Mouse (Mus musculus) lung, embryonic 16.5 days (tissue): ENCODE results near the gene Slc12a6. TPM values are rescaled to one million over a fixed set of nuclear protein-coding genes. Genes with fewer than 3 reads are reported as not detected.

Experiments used
- ATAC-seq: fragments of 200-750 bp; cut with Nextera tagmentation; 2 replicates; pipeline ENCODE4 v1.8.0; 2017; ENCODE audit warnings: low read depth, mild to moderate bottlenecking, moderate library complexity
- H3K27ac ChIP-seq: fragments of 300-500 bp; sonication (generic); 2 replicates; pipeline ENCODE4 v1.5.1; 2014; ENCODE audit warnings: mild to moderate bottlenecking, control low read depth, low read length
- H3K27me3 ChIP-seq: fragments of 300-500 bp; sonication (generic); 2 replicates; pipeline ENCODE4 v1.6.1; 2014; ENCODE audit warnings: low read depth, low read length, mixed read lengths; ENCODE audit not compliant: control insufficient read depth, insufficient read depth
- H3K36me3 ChIP-seq: fragments of 300-500 bp; sonication (generic); 2 replicates; pipeline ENCODE4 v1.6.1; 2014; ENCODE audit warnings: low read length; ENCODE audit not compliant: control insufficient read depth, insufficient read depth
- H3K4me1 ChIP-seq: fragments of 300-500 bp; sonication (generic); replicated peaks from 2 replicates; pipeline ENCODE4 v1.6.1; 2014; ENCODE audit warnings: low read length, mixed read lengths; ENCODE audit not compliant: control insufficient read depth, insufficient read depth
- H3K4me2 ChIP-seq: fragments of 300-500 bp; sonication (generic); 2 replicates; pipeline ENCODE4 v1.6.1; 2014; ENCODE audit warnings: low read depth, low read length, control low read depth
- H3K4me3 ChIP-seq: fragments of 300-500 bp; sonication (generic); 2 replicates; pipeline ENCODE4 v1.5.1; 2014; ENCODE audit warnings: mild to moderate bottlenecking, low read length, control low read depth
- H3K9ac ChIP-seq: fragments of 300-500 bp; sonication (generic); 2 replicates; pipeline ENCODE4 v1.6.1; 2014; ENCODE audit warnings: low read length, control low read depth
- H3K9me3 ChIP-seq: fragments of 300-500 bp; sonication (generic); 2 replicates; pipeline ENCODE4 v1.6.1; 2016; ENCODE audit warnings: low read length; ENCODE audit not compliant: control insufficient read depth
- WGBS: fragments of 180-500 bp; shearing (Covaris S2); extraction: QIAGEN DNeasy Blood & Tissue Kit; methylation state at CpG from one replicate; pipeline ENCODE4 v1.1.7; 2014; 5-methylcytosine and 5-hydroxymethylcytosine counted together
- polyA plus RNA-seq: library from polyadenylated mRNA; unstranded; fragments of >200 nt; fragmentation: Nextera tagmentation; extraction: Ambion mirVana; gene quantifications from 2 replicates; pipeline ENCODE4 v1.2.1, GENCODE M21; 2015

The Slc12a6 gene
- polyA plus RNA-seq, 1 experiment from 2014 or later = 8.9 TPM

DNA sequence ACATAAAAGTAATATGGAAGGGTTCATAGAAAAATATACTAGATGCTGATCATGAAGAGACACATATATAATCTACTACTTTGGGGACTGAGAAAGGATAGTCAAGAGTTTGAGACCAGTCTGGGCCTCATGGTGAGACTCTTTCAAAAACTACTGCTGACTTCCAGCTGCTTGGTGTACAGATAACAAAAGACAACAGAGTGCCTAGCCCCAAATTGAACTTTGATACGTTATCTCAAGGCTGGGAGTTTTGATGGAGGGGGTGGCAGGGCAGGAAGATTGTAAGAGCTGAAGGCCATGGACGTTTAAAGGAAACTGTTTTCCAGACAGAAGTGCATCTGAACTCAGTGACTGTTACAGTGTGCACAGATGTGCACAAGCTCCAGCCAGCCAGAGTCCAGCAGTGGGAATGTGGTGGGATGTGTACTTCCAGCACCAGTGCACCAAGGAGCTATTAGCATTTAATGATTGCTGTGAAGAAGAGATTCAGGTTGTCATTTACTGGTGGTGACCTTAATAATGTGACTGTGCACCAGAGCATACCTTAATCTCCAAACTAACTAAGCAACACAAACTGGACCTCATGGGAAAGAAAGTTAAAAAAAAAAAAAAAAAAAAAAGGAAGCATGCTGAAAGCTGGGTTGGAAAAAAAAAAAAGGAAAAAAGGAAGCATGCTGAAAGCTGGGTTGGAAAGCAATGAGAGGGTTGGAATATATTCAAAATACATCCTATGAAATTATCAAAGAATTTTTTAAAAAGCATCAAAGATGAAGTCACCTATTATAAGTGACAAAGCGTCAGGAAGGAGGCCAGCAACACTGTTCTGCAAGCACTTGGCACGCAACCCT, 66.7 kb downstream of the Slc12a6 start:
- Histone ChIP-seq H3K4me3 (no peak overlapping the region), H3K27me3 (no peaks in the 10 kb centered on the region), H3K27ac (no peak overlapping the region), H3K9ac (no peak overlapping the region), H3K4me1 (no peaks in the 10 kb centered on the region), H3K9me3 (no peaks in the 10 kb centered on the region), H3K36me3 (peaks cover 6% of the 10 kb centered on the region), H3K4me2 (no peak overlapping the region)
- 36% methylated on average over 4 of the region's 4 CpGs for WGBS
- ATAC-seq = no peak

GRCm38 (mm10) chr2:112337211-112337610, 71.6 kb downstream of the Slc12a6 start:
- 86% methylated on average over 6 of the region's 6 CpGs for WGBS
- ATAC-seq = no peak
- H3K36me3 ChIP-seq = peaks cover 16% of the 10 kb centered on the region

DNA sequence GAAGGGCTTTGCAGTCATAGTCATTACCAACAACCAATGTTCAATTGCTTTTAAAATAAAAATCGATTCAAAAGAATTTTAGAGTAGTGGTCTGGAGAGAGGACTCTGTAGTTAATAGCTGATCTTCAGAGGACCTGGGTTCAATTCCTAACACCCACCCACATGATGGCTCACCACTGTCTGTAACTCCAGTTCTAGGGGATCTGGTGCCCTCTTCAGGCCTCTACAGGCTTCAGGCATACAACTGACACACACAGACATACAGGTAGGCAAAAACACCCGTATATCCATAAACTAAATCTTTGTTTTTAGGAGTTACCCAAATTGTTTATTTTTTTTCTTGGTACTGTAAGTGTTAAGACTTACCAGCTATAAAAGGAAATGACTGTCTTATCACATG, 74.1 kb downstream of the Slc12a6 start:
- no peaks in the 10 kb centered on the region for H3K27me3 ChIP-seq
- H3K4me2 ChIP-seq = no peak overlapping the region
- no peaks in the 10 kb centered on the region for H3K9me3 ChIP-seq
- H3K4me3 ChIP-seq = no peak overlapping the region
- H3K36me3 ChIP-seq = peaks cover 15% of the 10 kb centered on the region
- no peak overlapping the region for H3K9ac ChIP-seq
- no peaks in the 10 kb centered on the region for H3K4me1 ChIP-seq
- ATAC-seq = no peak
- 86% methylated on average over 2 of the region's 2 CpGs for WGBS
- no peak overlapping the region for H3K27ac ChIP-seq

More at GRCm38 (mm10) chr2:112337211-112337610, 71.6 kb downstream of the Slc12a6 start:
- H3K9ac ChIP-seq = no peak overlapping the region
- H3K4me3 ChIP-seq = no peak overlapping the region
- H3K4me1 ChIP-seq = no peaks in the 10 kb centered on the region
- H3K4me2 ChIP-seq = no peak overlapping the region
- H3K27me3 ChIP-seq = no peaks in the 10 kb centered on the region
- H3K27ac ChIP-seq = no peak overlapping the region
- H3K9me3 ChIP-seq = no peaks in the 10 kb centered on the region

- 55% methylated on average over 3 of the region's 3 CpGs for WGBS
Measured at GRCm38 (mm10) chr2:112341117-112341516, 75.5 kb downstream of the Slc12a6 start.

DNA sequence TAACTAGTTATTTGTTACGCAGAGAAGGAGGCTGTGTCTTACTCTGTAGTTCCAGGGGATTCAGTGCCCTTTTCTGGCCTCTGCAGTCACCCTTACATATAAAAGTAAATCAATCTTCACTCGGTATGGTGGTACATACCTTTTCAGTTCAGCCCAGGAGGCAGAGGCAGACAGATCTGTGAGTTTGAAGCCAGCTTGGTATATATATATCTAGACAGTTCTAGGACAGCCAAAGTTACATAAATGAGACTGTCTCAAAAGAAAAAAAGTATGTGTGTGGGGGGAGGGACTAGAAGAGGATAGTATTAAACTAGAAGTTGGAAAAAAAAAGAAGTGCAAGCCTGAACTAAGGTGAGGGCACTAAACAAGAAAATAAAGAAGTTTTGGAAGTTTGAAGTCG, 82.6 kb downstream of the Slc12a6 start:
- no peak for ATAC-seq
- 81% methylated on average over 3 of the region's 3 CpGs for WGBS
- Histone ChIP-seq H3K9ac (no peak overlapping the region), H3K9me3 (no peaks in the 10 kb centered on the region), H3K27ac (no peak overlapping the region), H3K36me3 (peaks cover 8% of the 10 kb centered on the region), H3K4me2 (no peak overlapping the region), H3K4me1 (no peaks in the 10 kb centered on the region), H3K27me3 (no peaks in the 10 kb centered on the region), H3K4me3 (no peak overlapping the region)

More at GRCm38 (mm10) chr2:112341117-112341516, 75.5 kb downstream of the Slc12a6 start:
- H3K4me2 ChIP-seq = no peak overlapping the region
- no peak overlapping the region for H3K27ac ChIP-seq
- H3K4me1 ChIP-seq = no peaks in the 10 kb centered on the region
- no peak overlapping the region for H3K4me3 ChIP-seq
- no peak for ATAC-seq
- peaks cover 15% of the 10 kb centered on the region for H3K36me3 ChIP-seq
- H3K27me3 ChIP-seq = no peaks in the 10 kb centered on the region
- no peaks in the 10 kb centered on the region for H3K9me3 ChIP-seq
- H3K9ac ChIP-seq = no peak overlapping the region

- Histone ChIP-seq H3K4me3 (no peak overlapping the region), H3K27ac (no peak overlapping the region), H3K9me3 (no peaks in the 10 kb centered on the region), H3K4me1 (no peaks in the 10 kb centered on the region), H3K27me3 (no peaks in the 10 kb centered on the region), H3K9ac (no peak overlapping the region), H3K4me2 (no peak overlapping the region), H3K36me3 (peaks cover 13% of the 10 kb centered on the region)
- ATAC-seq = no peak
- WGBS = 84% methylated on average over 7 of the region's 7 CpGs
Measured at GRCm38 (mm10) chr2:112353685-112354455, 88.2 kb downstream of the Slc12a6 start.

DNA sequence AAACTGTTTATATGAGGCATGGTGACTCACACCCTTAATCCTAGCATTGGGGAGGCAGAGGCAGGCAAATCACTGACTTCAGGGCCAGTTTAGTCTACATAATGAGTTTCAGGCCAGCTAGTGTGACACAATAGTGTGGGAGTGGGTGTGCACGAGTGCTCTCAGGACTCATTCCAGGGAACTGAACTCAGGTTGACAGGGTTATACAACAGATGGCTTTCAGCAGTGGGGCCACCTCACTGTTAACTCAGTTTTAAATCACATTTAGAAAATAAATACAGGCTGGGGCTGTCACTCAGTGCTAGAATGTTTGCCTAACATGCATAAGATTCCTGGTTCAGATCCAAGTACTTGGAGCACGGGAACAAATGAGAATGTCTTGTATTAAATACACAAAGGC, 94.0 kb downstream of the Slc12a6 start:
- H3K9me3 ChIP-seq = no peaks in the 10 kb centered on the region
- H3K27ac ChIP-seq = peak overlapping the region; percentile 47; the same call in 1 of the 2 replicates
- H3K36me3 ChIP-seq = peaks cover 28% of the 10 kb centered on the region
- no peak overlapping the region for H3K4me2 ChIP-seq
- ATAC-seq = peak; percentile 74
- no peak overlapping the region for H3K4me3 ChIP-seq
- H3K27me3 ChIP-seq = no peaks in the 10 kb centered on the region
- H3K9ac ChIP-seq = no peak overlapping the region
- no peaks in the 10 kb centered on the region for H3K4me1 ChIP-seq
- WGBS = 45% methylated on average over 2 of the region's 2 CpGs

DNA sequence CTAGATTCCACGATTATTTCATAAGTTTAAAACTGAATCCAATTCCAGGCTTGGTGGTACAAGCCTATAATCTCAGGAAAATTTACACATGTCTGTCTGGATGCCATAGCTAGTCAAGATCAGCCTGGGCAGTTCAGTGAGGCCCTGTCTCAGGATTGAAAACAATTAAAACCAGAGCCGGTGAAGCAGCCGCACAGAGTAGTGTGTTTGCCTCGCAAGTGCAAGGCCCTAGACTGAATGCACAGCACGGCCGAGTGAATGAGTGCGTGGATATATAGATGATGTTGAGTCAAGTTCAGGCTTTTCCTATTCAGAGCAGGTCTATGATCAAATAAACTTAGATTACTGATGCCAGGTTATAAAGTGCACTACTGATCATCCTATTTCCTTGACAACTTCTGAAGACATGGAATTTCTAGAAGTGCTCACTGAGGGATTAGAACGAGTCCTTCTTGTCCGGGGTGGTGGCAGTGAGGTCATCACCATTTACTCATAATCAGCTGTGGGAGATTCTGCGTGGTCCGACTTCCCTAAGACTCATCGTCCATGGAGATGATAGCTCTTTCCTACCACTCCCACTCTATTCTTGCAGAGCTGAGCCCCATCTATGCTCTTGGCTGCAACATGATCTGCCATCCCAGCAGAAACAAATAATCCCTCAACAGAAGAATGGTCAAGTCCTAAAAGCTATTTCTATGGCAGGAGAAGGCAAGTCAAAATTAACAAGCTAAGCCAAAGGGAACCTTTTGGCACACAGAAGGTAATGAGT, 94.6 kb downstream of the Slc12a6 start:
- Histone ChIP-seq H3K36me3 (peaks cover 28% of the 10 kb centered on the region), H3K9me3 (no peaks in the 10 kb centered on the region), H3K27me3 (no peaks in the 10 kb centered on the region), H3K27ac (peak overlapping the region; percentile 38), H3K4me3 (no peak overlapping the region), H3K9ac (no peak overlapping the region), H3K4me2 (no peak overlapping the region), H3K4me1 (no peaks in the 10 kb centered on the region)
- WGBS = 83% methylated on average over 12 of the region's 12 CpGs
- peak; percentile 31; the same call in 1 of the 2 replicates for ATAC-seq

DNA sequence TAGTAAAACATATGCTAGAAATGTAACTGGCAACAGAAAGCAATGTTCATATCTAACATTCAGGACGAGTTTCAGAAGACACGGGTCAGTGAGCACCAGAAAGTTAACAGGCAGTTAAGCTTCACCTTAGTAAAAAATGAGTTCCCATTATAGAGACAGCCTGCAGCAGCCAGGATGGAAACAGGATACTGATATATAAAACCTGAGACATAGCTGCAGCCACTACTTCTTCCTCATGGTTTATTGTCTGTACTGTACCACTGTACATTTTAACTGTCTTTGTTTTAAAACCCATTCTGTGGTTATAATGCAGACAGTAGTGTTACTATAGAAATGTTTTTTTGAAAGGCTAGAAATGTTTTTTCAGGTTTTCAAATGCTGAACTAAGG, 95.2 kb downstream of the Slc12a6 start:
- WGBS = 82% methylated on average over 2 of the region's 2 CpGs
- Histone ChIP-seq H3K27me3 (no peaks in the 10 kb centered on the region), H3K4me2 (no peak overlapping the region), H3K4me1 (no peaks in the 10 kb centered on the region), H3K9me3 (no peaks in the 10 kb centered on the region), H3K36me3 (peaks cover 28% of the 10 kb centered on the region), H3K4me3 (no peak overlapping the region), H3K9ac (no peak overlapping the region), H3K27ac (no peak overlapping the region)
- no peak for ATAC-seq
